Mouse (Mus musculus) left cerebral cortex, postnatal 25 days (tissue): ENCODE measurements around the gene Robo2. TPM values are rescaled to one million over a fixed set of nuclear protein-coding genes. Genes with fewer than 3 reads are reported as not detected.

Source experiments
- DNase-seq, 2 experiments: peaks; one replicate each; pipeline ENCODE4 v3.0.0; 2022; ENCODE audit warnings: low spot score in 2 of 2, mixed read lengths in 1 of 2
- intact Hi-C: fragments of 180-260 bp; cut with DNase I; formaldehyde crosslinking; loops from one replicate; pipeline ENCODE4 v1.15.1; 2025
- total RNA-seq, 2 experiments: library from RNA; stranded (reverse); gene quantifications; 2 replicates each; pipeline ENCODE4 v1.2.3; 2021

Robo2 gene
- total RNA-seq, 2 experiments from 2014 or later: 155 to 159 TPM

DNA sequence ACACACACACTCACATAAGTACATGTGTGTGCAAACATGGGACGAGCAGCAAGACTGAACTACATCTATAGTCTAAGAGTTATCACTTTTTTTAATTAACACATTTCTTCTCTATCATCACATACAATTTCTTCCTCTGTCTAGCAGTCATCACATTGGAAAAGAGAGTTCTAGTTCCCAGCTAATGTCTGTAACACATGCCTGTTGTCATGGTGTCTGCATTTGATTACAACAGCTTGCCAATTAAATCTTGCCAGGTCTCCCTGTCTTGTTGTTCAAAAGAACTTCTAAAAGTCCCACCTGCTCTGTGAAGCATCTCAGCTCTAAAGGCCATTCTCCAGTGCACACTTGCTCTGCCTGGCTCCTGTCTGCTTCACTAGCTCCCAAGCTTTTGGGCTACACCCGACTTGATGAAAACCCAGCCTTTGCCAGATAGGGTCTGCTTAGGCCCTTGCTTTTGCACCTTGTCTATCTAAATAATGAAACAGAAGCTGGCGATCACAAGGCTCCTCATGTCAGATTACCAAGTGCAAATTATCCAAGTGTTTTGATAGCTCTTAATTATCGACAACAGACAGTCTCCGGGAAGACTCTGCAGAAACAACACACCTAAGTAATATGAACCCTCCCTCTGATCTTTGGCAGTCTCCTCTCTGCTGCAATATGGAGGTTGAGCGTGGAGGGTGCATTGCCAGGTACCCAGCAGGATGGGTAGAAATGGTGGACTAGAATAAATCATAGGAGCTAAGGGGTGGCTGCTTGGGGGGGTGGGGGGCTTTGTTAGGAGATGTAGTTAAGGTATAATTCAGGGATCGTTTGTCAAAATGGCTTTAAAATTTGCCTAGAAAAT, 186.0 kb downstream of the Robo2 start:
- DNase-seq: no peak
- intact Hi-C loops: no loop called here

DNA sequence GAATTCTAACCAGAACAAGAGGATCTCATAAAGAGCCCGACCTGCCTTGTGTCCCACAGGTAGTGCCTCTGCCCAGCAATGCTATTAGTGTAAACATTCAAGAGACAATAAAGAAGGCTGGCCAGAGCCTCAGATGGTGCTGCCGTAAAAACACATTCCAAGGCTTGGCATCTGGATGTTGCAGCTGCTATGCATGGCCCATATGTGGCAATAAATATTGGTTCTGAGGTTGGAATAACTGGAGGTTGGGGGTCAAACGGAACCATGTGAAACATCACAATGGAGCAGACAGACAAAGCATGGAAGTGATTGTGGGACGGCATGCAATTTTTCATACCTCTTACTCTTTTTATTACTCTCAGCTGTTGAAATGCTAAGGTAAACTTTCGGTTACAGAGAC, 189.1 kb downstream of the Robo2 start:
- intact Hi-C loops: no loop called here

DNA sequence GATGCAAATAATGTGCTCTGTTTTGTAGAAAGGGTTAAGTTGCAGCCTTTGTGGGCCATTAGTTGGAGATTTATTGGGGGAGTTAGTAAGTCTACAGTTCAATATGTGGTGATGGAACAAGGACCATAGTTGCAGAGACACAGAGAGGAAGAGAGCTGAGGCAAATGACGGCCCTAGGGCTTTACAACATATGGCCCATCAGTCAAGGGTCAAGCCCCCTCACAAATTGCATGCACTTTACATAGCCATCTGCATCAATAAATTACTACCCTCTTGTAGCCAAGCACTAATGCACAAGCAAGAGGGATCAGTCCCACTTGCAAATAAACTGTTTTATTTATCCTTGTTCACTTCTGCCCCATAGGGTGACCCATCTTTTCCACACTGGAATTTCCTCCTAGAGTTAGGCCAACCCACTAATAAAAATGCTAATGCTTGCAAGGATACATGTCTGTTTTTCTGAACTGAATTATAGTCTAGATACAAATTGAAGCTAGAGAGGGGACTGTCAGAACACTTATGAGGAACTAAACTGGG, 194.7 kb downstream of the Robo2 start:
- intact Hi-C loops: no loop called here

More for the DNA sequence above, 189.1 kb downstream of the Robo2 start:
- DNase-seq: no peak

DNA sequence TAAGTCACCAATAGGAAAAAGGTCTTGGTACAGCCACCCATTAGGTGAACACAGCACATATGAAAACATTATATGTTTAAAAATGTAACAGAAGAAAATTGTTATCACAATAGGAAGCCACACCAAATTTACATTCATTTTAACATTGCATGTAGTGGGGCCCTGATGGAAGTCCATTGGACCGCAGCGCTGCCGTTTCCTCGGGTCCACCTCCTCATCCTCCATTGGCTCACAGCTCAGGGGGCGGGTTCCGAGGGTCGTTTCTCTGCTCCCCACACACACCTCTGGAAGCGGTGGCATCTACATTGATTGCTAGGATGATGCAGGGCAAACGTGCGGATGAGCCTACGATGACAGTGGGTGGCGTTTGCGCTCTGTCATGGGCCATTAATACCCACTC, 195.8 kb downstream of the Robo2 start:
- intact Hi-C loops: no loop called here

More for the DNA sequence above, 194.7 kb downstream of the Robo2 start:
- DNase-seq: no peak

DNA sequence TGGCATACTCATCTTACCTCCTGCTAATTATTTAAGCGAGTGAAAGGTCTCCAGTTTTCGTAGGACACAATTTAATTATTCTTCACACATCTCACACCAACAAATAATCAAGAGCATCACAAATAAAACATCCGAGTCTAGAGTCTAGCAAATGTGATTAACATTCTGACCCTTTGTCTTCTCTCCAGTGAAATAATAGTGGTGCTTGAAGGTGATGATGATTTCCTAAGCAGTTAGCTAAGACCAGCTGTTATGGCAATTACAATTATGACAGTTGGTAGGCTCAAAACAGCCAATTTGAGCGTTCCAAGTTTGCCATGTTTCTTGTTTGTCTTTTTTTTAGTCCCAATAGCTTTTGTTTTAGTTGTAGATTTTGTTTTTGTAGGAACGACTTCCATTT, 210.9 kb downstream of the Robo2 start:
- DNase-seq: no peak
- intact Hi-C loops: no loop called here

More for the DNA sequence above, 195.8 kb downstream of the Robo2 start:
- no peak for DNase-seq

- intact Hi-C loops: no loop called here
- no peak for DNase-seq
Measured at GRCm38 (mm10) chr16:74200024-74200703, 211.5 kb downstream of the Robo2 start.

GRCm38 (mm10) chr16:74192979-74193554, 218.6 kb downstream of the Robo2 start:
- intact Hi-C loops: no loop called here
- no peak for DNase-seq

- intact Hi-C loops: no loop called here
- no peak for DNase-seq
Measured at GRCm38 (mm10) chr16:74191621-74192020, 220.0 kb downstream of the Robo2 start.

- intact Hi-C loops: no loop called here
- DNase-seq: no peak
Measured at GRCm38 (mm10) chr16:74182509-74183113, 229.0 kb downstream of the Robo2 start.

DNA sequence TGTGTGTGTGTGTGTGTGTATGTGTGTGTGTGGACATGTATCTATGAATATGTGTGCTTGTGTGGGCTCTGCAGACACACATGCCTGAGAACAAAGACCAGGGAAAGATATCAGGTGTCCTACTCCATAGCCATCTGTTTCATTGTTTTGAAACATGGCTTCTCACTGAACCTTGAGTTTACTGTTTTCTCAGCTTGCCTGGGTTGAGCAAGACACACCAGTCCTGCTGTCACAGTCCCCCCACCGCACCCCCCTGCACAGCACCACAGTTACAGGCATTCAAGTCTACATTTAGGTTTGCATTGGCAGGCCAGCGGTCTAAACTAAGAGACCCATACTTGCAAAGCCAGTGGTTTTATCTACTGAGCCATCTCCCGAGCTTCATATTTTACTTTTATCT, 239.0 kb downstream of the Robo2 start:
- no peak for DNase-seq
- intact Hi-C loops: no loop called here

DNA sequence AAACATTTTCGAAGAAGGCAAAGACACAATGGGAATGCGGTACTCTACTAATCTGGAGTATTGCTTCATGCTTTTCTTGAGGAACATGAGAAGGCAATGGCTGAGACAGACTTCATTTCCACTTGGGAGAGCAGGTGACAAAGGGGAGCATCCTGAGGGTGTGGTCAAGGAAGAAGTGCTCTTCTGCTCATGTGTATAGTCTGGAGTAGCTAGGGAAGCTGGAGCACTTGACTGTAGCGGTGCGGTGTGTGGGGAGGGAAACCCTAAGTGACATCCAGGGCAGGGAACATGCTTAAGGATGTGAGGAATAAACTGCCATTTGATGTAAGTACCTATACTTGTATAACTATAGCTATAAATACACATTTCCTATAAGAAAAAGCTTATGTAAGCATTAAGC, 242.0 kb downstream of the Robo2 start:
- DNase-seq: no peak

DNA sequence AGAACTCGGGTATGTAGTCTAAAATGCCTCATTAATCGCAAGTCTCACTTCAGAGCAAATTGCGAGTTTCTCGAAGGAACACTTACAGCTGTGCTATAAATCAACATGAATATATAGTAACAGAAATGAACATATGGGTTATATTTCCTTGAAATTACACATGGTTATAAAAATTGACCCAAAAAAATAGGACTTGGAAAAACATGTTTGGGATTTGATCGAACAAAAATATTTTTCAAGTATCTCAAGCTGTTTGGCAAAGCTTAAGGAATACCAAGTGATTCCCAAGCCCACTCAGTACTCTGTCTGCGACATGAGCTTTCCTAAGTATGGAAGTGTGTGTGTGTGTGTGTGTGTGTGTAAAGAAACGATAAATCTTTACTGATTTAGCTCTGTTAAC, 242.5 kb downstream of the Robo2 start:
- DNase-seq: no peak
- intact Hi-C loops: no loop called here

More for the DNA sequence above, 242.0 kb downstream of the Robo2 start:
- intact Hi-C loops: no loop called here

- intact Hi-C loops: no loop called here
Measured at GRCm38 (mm10) chr16:74167832-74168231, 243.8 kb downstream of the Robo2 start.

GRCm38 (mm10) chr16:74162041-74162440, 249.6 kb downstream of the Robo2 start:
- intact Hi-C loops: no loop called here
- DNase-seq: no peak

More at GRCm38 (mm10) chr16:74167832-74168231, 243.8 kb downstream of the Robo2 start:
- DNase-seq: no peak

GRCm38 (mm10) chr16:74159189-74159588, 252.4 kb downstream of the Robo2 start:
- intact Hi-C loops: no loop called here
- DNase-seq: no peak

DNA sequence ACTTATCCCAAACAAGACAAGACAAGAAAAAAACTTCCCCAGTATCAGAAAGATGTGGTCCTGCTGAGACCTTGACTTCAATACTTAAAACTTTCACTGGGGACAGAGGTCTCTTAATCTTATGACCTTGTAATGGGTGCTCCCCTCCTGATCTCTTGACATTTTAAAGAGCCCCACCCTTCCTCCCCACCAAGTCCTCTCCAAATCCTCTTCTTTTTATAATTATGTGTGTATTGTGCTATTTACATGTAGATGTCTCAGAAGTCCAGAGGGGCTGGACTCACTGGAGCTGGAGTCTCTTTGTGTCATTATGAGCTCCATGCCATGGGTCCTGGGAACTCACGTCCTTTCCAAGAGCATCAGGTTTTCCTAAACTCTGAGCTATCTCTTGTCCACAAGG, 275.4 kb downstream of the Robo2 start:
- DNase-seq: no peak
- intact Hi-C loops: no loop called here

GRCm38 (mm10) chr16:74132833-74133232, 278.8 kb downstream of the Robo2 start:
- DNase-seq: no peak
- intact Hi-C loops: no loop called here

GRCm38 (mm10) chr16:74131370-74131769, 280.3 kb downstream of the Robo2 start:
- DNase-seq: no peak
- intact Hi-C loops: no loop called here

- DNase-seq: no peak
- intact Hi-C loops: no loop called here
Measured at GRCm38 (mm10) chr16:74128443-74128983, 283.1 kb downstream of the Robo2 start.

DNA sequence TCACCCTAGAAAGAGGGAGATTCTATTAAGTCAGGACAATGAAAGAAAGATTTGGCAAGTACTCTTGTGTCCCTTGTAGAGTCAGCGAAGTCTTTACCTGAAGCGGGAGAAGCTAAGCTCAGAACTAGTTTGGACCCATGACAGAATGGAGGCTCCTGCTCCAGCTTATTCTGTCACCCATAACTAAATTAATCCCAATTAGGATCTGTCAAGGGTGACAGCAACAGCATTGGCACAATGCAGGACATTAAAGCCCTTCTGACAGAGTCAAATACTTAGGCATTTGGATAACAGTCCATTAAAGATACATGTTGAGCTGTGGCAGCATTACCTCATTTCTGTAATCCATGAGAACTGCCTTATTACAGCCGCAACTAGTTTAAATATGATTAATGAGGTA, 298.5 kb downstream of the Robo2 start:
- no peak for DNase-seq
- intact Hi-C loops: no loop called here
